Mouse (Mus musculus) lung, postnatal 14 days (tissue): Measurements from ENCODE around the gene Timp1.

Source experiments
- DNase-seq: peaks from one replicate; pipeline ENCODE4 v3.0.0; 2021

Gene Timp1

DNA sequence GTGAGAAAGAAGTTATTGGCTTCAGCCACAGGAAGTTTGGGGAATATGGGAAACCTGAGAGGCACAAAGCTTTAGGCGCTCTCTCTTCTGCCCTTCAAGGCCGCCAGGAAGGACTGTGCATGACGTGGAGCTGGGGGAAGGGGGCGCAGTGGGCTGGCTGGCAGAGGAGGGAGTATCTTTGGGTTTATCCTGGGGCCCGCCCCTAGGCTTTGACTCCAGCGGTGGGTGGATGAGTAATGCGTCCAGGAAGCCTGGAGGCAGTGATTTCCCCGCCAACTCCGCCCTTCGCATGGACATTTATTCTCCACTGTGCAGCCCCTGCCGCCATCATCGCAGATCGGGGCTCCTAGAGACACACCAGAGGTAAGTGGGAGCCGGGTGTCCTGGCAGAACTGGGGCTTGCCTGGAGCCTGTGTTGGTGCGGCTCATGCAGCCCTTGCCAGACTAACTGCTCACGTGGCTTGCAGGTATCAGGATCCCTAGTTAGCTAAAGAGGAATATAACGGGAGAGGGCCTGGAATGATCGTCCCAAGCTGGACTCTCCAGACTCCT, at the start of gene Timp1:
TSS of gene Timp1 (plus strand) at position 205 of the 552 bp plus-strand sequence.
- DNase-seq = peak; percentile 28

DNA sequence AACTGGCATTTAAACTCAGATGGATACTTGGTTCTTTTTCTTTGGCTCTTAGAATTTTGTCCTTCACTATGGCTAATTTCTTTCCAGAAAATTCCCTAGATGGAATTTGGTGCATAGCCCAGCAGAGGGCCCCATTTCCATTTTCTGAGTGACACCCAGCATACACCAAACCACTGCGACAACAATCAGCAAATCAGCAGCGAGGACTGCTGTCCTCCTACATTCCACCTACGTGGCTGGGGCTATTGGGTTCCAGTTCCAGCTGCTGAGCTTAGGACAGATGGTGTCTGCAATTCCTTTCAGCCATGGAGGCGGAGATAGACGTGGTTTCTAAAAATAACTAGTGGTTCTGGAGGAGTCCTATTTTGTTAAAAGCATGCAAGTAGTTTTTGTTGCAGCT, 41.0 kb upstream of the Timp1 start:
- peak; percentile 51 for DNase-seq

DNA sequence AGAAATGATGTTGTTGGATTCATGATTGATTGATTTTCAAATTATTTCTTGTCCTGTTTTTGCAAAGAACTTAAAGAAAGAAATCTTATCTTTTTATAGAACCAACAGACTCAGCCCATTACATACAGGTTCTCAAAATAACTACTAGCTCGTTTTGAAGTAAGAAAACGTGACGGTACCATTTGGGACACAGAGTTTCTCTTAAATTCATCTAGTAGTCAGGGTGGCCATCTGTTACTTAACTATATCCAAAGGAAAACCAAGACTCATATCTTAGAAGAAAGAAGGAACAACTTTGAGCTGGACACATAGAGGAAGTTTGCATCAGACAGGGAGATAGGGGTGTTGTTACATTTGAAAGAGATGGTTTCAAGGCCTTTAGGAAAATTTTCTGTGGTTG, 22.7 kb upstream of the Timp1 start:
- DNase-seq = no peak

DNA sequence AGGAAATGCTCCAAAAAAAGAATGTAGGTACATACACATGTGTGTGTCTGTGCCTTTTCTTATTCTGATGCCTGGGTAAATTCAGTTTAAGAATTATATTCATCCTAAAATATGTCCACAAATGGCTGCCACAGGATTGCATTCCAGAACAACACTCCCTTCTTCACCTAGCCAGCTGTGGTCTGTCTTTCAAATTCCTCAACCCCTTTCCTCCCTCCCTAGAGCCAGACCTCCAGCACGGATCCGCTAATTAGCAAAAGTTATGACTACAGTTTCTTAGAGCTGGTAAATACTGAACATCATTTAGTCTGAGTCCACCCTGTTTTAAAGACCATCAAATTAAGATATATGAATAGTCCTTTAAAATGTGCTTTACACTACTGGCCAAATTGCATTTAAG, 22.1 kb upstream of the Timp1 start:
- no peak for DNase-seq

- peak; percentile 86 for DNase-seq
Observed at GRCm38 (mm10) chrX:20848256-20848984, 21.5 kb upstream of the Timp1 start.

GRCm38 (mm10) chrX:20853794-20854193, 16.2 kb upstream of the Timp1 start:
- no peak for DNase-seq

DNA sequence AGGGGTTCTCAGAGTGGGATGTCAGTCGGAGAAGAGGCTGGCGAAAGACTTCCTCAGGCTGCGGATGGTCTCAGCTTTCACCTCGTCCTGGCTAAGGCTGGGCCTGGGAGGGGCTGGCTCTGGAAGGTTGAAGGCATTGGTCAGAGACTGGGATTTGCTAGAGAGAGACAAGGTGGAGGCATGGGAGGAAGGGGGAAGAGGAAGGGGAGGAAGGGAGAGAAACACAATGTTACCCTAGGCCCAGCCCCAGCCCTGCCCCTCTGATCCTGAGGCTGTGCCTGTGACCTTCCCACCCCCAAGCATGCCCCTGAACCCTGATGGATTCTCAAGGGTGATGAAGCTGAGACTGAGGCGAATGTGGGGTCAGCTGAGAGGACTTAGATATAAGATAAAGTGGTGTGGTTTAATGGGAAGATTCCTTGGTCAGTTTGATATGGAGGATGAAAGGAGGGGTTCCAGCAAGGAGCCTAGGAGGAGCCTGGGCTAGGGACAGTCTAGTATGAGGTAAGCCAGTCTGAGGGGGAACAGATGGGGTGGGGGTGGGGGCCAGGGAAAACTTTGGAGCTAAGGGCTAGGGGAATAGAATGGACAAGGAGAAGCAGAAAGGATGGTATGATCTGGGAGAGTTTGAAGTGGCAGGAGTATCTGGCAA, 8.4 kb upstream of the Timp1 start:
- no peak for DNase-seq

DNA sequence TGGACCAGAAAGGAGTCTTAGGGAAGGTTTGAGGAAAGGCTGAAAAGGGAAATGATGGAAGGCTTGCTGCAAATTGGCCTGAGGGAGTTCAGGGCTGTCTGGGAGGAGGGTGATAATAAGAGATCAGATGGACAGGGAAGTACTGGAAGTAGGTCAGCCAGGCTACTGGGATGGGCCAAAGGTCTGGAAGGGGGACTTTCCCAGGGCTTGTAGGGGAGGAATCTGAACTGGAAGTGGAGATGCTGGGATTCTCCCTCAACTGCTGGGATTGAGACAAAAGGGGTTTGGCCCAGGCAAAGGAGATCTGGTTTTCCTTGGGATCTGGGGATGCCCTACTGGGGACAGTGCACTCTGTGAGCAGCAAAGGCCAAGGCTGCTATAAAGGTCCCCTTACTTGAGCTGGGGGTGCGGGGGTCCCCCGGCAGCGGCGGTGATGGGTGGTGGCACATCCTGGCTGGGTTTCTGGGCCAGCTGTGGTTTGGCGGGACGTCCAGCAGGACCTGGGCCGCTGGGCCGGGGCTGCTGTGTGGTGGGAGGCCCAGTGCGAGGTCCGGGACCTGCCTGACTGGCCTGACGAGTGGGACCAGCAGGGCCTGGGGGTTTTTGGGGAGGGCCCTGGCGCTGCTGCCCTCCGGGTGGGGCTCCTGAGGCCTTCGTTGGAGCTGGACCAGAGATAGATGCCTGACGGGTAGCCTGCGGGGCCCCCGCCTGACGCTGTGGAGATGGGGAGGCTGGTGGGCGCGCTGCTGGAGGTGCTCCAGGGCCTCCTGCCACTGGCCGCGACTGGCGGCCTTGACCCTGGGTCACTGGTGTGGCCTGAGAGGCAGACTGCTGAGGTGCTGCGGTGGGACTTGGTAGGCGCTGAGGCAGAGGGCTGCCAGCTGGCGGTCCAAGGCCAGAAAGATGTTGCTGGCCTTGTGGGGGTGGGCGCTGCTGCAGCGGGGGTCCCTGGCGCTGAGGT, 7.6 kb upstream of the Timp1 start:
- DNase-seq = peak; percentile 2

GRCm38 (mm10) chrX:20863161-20864101, 6.5 kb upstream of the Timp1 start:
- no peak for DNase-seq

GRCm38 (mm10) chrX:20868091-20868490, 1.9 kb upstream of the Timp1 start:
- no peak for DNase-seq

- no peak for DNase-seq
Observed at GRCm38 (mm10) chrX:20869203-20869602, 763 bp upstream of the Timp1 start.

- DNase-seq = no peak
Observed at GRCm38 (mm10) chrX:20872928-20873500, 3.0 kb downstream of the Timp1 start.

- no peak for DNase-seq
Observed at GRCm38 (mm10) chrX:20875241-20875640, 5.3 kb downstream of the Timp1 start.

DNA sequence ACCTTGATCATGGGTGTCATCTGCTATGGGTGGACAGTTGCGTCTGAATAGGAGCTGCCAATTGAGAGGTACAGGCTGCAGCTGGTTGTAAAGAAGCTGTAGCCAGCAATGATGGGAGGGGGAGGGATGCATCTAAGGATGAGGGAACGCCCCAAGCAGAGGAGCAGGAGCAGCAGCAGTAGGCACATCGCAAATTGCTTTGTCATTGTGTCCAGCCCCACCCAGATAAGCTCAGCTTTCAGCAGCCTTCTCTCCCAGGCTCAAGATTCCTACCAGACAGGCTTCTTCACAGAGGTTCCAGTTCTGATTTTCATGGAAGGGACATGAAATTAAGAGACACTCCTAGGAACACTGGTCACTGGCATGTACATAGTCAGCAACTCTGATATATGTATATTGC, 40.1 kb downstream of the Timp1 start:
- DNase-seq = no peak

DNA sequence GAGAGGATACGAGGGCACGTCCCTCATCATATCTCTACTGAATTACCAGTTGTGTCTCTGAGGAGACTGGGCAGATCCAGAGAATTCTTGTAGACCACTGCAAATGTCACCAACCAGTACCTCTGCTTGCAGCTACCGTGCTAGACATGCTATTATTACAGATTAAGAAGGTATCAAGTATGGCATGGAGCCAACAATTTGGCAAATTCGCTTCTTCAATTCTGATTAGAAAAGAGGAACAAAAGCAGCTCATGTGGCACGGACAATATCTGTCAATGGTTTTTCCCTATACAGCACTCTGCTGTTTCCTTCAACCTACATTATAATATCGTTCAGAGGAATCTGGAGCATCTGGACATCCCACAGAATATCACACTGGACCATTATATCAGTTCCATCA, 43.8 kb downstream of the Timp1 start:
- DNase-seq = no peak

- DNase-seq = no peak
Observed at GRCm38 (mm10) chrX:20915075-20915474, 45.1 kb downstream of the Timp1 start.

DNA sequence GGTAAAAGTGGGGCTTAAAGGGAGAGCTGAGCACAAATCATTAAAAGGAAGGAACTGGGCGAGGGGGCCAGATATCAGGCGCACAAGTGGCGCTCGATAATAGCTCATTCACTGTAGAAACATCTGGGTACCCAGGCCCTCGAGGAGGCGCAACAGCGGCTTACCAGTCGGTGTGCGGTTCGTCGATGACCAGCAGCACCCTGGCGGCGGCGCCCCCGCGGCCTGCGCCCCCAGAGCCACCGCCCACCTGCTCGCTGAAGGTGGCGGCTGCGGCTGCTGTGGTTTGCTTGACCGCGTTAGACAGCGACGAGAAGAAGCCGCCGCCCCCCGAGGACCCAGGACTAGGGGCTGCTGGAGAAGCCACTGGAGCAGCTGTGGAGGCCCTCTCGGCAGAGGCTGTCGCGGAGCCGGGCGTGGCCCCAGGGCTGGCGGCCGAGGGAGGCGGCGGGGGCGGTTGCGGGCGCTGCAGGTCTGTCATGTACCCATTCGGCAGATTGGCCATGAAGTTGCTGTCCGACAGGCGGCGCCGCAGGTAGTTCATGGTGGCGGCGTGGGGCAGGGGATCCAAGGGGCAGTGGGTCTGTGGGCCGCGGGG, 50.4 kb downstream of the Timp1 start:
- DNase-seq = no peak

DNA sequence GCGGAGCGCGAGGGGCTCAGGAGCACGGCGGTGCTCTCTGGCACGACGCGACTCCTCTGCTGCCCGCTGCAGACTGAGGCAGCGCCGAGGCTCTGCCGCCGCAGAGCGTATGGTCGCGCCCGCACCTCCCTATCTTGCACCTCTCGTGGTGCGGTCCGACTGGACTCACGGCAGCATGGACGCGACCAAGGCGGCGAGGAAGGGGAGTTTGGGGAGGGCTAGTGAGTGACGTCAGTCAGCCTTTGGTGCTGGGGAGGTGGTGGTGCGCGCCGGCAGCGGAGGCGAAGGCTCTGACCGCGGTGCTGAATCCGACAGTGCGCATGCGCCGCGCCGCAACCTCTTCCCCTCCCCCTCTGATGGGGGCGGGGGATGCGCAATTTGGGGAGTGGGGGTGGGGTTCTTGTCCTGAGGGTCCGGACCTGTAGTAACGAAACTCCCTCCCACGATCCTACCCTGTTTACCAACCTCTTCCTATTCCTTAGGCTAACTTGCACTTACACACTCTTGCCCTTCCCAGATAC, 50.9 kb downstream of the Timp1 start, which contains the start of gene Syn1:
TSS of gene Syn1 (minus strand) at position 161 of the 521 bp plus-strand sequence.
- DNase-seq = peak; percentile 77

DNA sequence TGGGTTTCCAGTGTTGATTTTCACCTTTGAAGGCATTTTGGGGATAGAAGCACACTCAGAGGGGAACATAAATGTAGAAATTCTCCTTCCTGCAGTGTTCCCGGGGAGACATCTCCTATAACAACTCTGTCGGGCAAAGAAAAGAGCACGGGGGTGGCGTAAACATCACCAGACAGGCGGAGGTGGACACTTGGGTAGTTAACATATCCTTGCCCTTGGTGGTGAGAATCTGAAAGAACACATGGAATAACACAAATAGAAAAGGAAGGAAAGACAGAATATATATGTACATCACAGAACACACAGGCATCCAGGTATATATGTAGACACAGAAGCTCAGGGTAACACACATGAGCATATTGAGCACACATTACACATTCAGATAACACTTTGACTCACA, 51.4 kb downstream of the Timp1 start:
- no peak for DNase-seq

GRCm38 (mm10) chrX:20923506-20923905, 53.5 kb downstream of the Timp1 start:
- no peak for DNase-seq
